Mouse (Mus musculus) forebrain, postnatal 0 days (tissue): ENCODE measurements around the gene Hspa14. TPM values are rescaled to one million over a fixed set of nuclear protein-coding genes. Genes with fewer than 3 reads are reported as not detected.

Experiments used
- ATAC-seq: fragments of 200-750 bp; cut with Nextera tagmentation; 2 replicates; pipeline ENCODE4 v1.8.0; 2017; ENCODE audit warnings: mild to moderate bottlenecking, moderate library complexity
- DNase-seq: peaks from one replicate; pipeline ENCODE4 v3.0.0-alpha.2; 2015
- H3K27ac ChIP-seq: fragments of 300-500 bp; sonication (generic); 2 replicates; pipeline ENCODE4 v1.5.1; 2014; ENCODE audit warnings: low read depth, mild to moderate bottlenecking, antibody characterized with exemption, low read length, moderate library complexity, mixed read lengths
- H3K27me3 ChIP-seq: fragments of 300-500 bp; sonication (generic); 2 replicates; pipeline ENCODE4 v1.6.1; 2014; ENCODE audit warnings: mild to moderate bottlenecking, low read length, mixed read lengths; ENCODE audit not compliant: insufficient read depth
- H3K36me3 ChIP-seq: fragments of 300-500 bp; sonication (generic); 2 replicates; pipeline ENCODE4 v1.6.1; 2014; ENCODE audit warnings: mild to moderate bottlenecking, moderate library complexity; ENCODE audit not compliant: insufficient read depth
- H3K4me1 ChIP-seq: fragments of 300-500 bp; sonication (generic); 2 replicates; pipeline ENCODE4 v1.6.1; 2014; ENCODE audit warnings: antibody characterized with exemption; ENCODE audit not compliant: insufficient read depth
- H3K4me2 ChIP-seq: fragments of 300-500 bp; sonication (generic); 2 replicates; pipeline ENCODE4 v1.6.1; 2014; ENCODE audit warnings: low read depth, mild to moderate bottlenecking, moderate library complexity
- H3K4me3 ChIP-seq: fragments of 300-500 bp; sonication (generic); 2 replicates; pipeline ENCODE4 v1.5.1; 2014; ENCODE audit warnings: low read depth, low read length, mixed read lengths
- H3K9ac ChIP-seq: fragments of 300-500 bp; sonication (generic); 2 replicates; pipeline ENCODE4 v1.6.1; 2014; ENCODE audit warnings: mild to moderate bottlenecking
- H3K9me3 ChIP-seq: fragments of 300-500 bp; sonication (generic); 2 replicates; pipeline ENCODE4 v1.6.1; 2016; ENCODE audit warnings: low read length
- CTCF ChIP-seq: sonication (generic); IDR thresholded peaks from 2 replicates; pipeline ENCODE4 v1.5.1; 2016; ENCODE audit warnings: antibody characterized with exemption, control low read depth, low read depth
- WGBS: fragments of 180-500 bp; shearing (Covaris S2); extraction: QIAGEN DNeasy Blood & Tissue Kit; methylation state at CpG from one replicate; pipeline ENCODE4 v1.1.7; 2014; 5-methylcytosine and 5-hydroxymethylcytosine counted together
- polyA plus RNA-seq: library from polyadenylated mRNA; unstranded; fragments of >200 nt; fragmentation: Nextera tagmentation; extraction: Ambion mirVana; gene quantifications from 2 replicates; pipeline ENCODE4 v1.2.1, GENCODE M21; 2015
- total RNA-seq: library from RNA; depleted of rRNA; stranded (reverse); fragments of >200 nt; gene quantifications from 2 replicates; pipeline ENCODE4 v1.2.3, GENCODE M21; 2014

Hspa14 gene
- total and polyA plus RNA-seq, 2 experiments from 2014 or later, result 50.9 to 63.1 TPM

DNA sequence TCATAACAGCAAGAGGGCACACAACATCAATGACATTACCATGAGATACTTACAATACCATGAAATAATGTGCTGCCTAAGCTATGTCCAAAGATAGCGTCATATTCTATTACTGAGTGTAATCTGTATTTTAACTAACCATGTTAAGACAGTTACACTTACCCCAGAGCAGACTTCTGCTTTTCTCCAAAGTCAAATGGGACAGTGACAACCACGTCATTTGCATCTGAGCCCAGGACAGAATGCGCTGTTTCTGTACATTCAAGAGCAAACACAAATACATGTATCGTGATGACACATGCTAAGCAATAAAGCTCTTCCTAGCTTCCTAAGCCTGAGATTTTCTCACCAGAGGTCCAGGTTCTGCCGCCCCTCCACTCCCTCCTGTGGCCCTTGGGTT, 11.7 kb downstream of the Hspa14 start:
- Histone ChIP-seq H3K27me3 (no peaks in the 10 kb centered on the region), H3K4me2 (no peak overlapping the region), H3K9me3 (no peaks in the 10 kb centered on the region), H3K9ac (no peak overlapping the region), H3K4me1 (no peaks in the 10 kb centered on the region), H3K27ac (no peak overlapping the region), H3K36me3 (peaks cover 50% of the 10 kb centered on the region), H3K4me3 (no peak overlapping the region)
- ATAC-seq (no peak), DNase-seq (no peak)
- 98% methylated on average over 5 of the region's 5 CpGs for WGBS
- no peak for TF ChIP-seq CTCF

DNA sequence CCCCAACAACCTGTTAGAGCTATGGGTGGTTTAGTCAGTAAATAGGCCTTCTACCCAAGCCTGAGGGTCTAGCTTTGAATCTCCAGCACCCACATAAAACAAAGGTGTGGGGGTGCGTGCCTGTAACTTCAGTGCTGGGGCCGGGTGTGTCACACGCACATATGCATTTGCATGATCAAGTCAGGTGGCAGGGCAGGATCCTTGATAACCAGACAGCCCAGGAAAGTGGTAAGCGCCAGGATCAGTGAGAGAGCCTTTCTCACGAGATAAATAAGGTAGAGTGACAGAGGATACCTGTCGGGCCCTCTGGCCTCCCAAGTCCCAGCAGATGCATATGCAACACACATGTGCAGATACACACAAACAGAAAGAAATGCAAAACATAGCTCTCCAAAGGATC, 13.1 kb downstream of the Hspa14 start:
- ATAC-seq (no peak), DNase-seq (no peak)
- no peaks in the 10 kb centered on the region for H3K27me3 ChIP-seq
- WGBS, result 96% methylated on average over 6 of the region's 6 CpGs
- H3K36me3 ChIP-seq, result peaks cover 55% of the 10 kb centered on the region
- no peak overlapping the region for H3K9ac ChIP-seq
- no peak overlapping the region for H3K4me3 ChIP-seq
- no peaks in the 10 kb centered on the region for H3K9me3 ChIP-seq
- TF ChIP-seq CTCF, result no peak
- no peaks in the 10 kb centered on the region for H3K4me1 ChIP-seq
- no peak overlapping the region for H3K4me2 ChIP-seq
- no peak overlapping the region for H3K27ac ChIP-seq

DNA sequence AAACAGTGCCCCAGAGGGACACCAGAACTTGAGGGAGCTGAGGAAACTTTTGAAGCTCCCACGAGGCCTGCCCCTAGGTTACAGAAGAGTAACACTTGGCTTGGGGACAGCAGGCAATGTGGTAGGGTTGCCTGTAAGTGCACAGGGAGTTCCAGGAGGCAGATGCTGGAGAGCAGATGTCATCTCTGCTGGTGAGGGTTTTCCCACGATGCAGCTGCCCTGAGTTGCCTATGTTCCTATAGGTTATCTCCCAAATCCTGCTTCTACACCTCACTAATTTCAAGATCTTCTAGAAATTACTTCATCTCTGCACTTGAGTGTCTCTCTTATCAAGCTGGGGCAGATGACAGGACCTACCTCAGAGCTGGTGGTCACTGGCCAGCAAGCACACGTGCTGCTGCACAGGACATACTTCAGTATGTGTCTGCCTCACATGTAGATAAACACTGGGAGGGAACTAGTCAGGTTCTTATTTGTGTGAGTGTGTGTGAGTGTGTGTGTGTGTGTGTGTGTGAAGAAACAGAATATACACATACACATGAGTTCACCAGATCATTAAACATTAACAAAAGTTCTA, 18.7 kb downstream of the Hspa14 start:
- no peaks in the 10 kb centered on the region for H3K9me3 ChIP-seq
- no peak for ATAC-seq
- H3K36me3 ChIP-seq, result peaks cover 49% of the 10 kb centered on the region
- H3K4me2 ChIP-seq, result no peak overlapping the region
- no peaks in the 10 kb centered on the region for H3K4me1 ChIP-seq
- H3K27ac ChIP-seq, result no peak overlapping the region
- H3K9ac ChIP-seq, result no peak overlapping the region
- no peak for TF ChIP-seq CTCF
- H3K27me3 ChIP-seq, result no peaks in the 10 kb centered on the region
- H3K4me3 ChIP-seq, result no peak overlapping the region
- DNase-seq, result no peak
- WGBS, result 90% methylated on average over 3 of the region's 3 CpGs

DNA sequence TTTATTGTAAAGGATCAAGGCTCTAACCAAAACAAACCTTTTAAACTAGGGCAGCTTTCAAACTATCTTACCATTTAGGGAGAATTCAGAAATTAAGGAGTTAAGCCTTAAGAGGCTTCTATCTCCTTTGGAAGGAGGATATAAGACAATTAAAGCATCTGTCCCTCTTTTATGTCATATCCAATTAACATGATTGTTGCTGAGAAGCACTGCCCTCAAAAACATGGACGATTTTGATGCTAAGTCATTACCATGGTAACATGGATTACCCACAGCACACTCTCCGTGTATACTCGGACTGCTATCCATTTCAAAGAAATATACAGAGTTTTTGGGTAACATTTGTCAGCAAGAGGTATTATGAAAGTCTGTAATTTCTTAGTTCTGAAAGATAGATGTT, 22.8 kb downstream of the Hspa14 start:
- H3K36me3 ChIP-seq, result peaks cover 22% of the 10 kb centered on the region
- no peaks in the 10 kb centered on the region for H3K27me3 ChIP-seq
- DNase-seq (no peak), ATAC-seq (no peak; the same call in 1 of the 2 replicates)
- no peaks in the 10 kb centered on the region for H3K9me3 ChIP-seq
- no peak overlapping the region for H3K9ac ChIP-seq
- 53% methylated on average over 3 of the region's 3 CpGs for WGBS
- H3K4me2 ChIP-seq, result no peak overlapping the region
- H3K4me3 ChIP-seq, result no peak overlapping the region
- TF ChIP-seq CTCF, result no peak
- no peak overlapping the region for H3K27ac ChIP-seq
- no peaks in the 10 kb centered on the region for H3K4me1 ChIP-seq

DNA sequence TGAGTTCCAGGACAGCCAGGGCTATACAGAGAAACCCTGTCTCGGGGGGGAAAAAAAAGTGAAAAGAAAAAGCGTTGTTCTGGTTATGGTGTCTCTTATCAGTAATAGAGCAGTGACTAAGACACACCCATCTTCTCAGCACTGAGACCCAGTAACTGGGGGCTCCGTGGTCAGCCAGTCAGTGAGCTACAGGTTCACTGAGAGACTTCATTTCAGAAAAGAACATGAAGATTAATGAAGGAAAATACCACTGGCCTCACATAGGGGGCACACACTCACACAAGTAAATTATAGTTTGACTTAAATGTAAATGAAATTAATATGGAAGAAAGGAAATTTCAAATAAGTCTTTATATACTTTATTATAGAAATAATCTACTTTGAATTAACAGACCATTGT, 32.4 kb downstream of the Hspa14 start:
- Histone ChIP-seq H3K4me3 (no peak overlapping the region), H3K4me1 (no peaks in the 10 kb centered on the region; the same call in 1 of the 2 replicates), H3K9me3 (no peaks in the 10 kb centered on the region), H3K9ac (no peak overlapping the region), H3K27me3 (no peaks in the 10 kb centered on the region), H3K4me2 (no peak overlapping the region), H3K36me3 (no peaks in the 10 kb centered on the region), H3K27ac (no peak overlapping the region)
- 92% methylated on average over 3 of the region's 3 CpGs for WGBS
- DNase-seq (no peak), ATAC-seq (no peak)
- no peak for TF ChIP-seq CTCF

DNA sequence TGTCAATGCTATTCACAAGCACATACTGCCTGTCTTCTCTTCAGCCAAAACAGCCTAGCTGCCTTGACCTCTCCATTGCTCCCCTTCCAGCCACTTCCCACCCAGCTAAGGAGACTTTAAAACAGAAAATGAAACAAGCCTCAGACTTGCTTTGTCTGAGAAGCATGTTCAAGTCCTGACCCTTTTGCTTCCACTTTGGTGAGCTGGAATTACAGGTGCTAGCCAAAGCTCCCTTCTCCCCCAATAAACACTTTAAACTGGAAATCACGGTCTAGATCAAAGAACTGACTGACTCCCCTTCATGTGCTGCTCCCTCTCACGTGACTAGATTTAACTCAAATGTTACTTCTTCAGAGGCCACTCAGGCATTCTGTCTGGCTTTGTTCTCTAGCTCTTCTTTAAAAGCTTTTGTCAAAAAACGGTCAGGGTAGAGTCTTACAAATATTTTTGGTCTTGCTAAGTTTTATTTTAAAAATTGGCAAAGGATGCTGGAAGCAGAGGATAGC, 36.8 kb downstream of the Hspa14 start:
- Histone ChIP-seq H3K4me1 (peaks cover 5% of the 10 kb centered on the region; the same call in 1 of the 2 replicates), H3K4me3 (no peak overlapping the region), H3K27me3 (no peaks in the 10 kb centered on the region), H3K36me3 (no peaks in the 10 kb centered on the region), H3K27ac (0 out of 2 replicates have a peak overlapping the region, but pooled peaks have one; percentile 84), H3K9me3 (no peaks in the 10 kb centered on the region), H3K4me2 (peak overlapping the region; percentile 53), H3K9ac (no peak overlapping the region)
- ATAC-seq, result no peak
- WGBS, result 50% methylated on average over 3 of the region's 3 CpGs
- TF ChIP-seq CTCF, result no peak
- DNase-seq, result no peak

DNA sequence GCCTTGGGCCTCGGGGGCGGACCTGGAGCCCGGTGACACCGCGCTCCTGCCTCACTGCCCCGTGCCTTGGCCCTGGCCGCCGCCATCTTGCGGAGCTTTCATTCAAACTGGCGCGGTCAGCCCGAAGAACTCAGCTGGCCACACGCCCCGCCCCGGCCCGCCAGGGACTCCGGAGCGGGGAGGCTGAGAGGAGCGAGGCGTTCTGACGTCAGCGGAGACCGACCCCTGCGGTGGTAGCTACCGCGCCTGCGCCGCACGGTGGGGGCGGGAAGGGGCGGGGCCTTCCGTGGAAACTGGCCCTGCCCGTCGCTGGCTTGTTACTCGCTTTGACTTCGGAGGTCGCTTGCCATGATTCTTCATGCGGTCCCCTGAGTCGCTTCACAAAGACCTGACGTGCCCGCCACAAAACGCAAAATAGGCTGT, 37.7 kb downstream of the Hspa14 start, which contains the start of gene Suv39h2:
TSS of gene Suv39h2 (minus strand) at position 171 of the 423 bp plus-strand sequence.
- H3K4me2 ChIP-seq, result peak within 1 kb of the TSS; percentile 53
- whole genome bisulfite sequencing, result under 1% methylated on average over 38 of the region's 42 CpGs
- no peaks in the 10 kb centered on the region for H3K27me3 ChIP-seq
- no peaks in the 10 kb centered on the region for H3K36me3 ChIP-seq
- DNase-seq (peak; percentile 97), ATAC-seq (peak; percentile 96)
- H3K9me3 ChIP-seq, result no peaks in the 10 kb centered on the region
- 0 out of 2 replicates have a peak, but pooled peaks have one; percentile 5 for TF ChIP-seq CTCF
- H3K9ac ChIP-seq, result peak within 1 kb of the TSS; percentile 56
- H3K4me3 ChIP-seq, result peak within 1 kb of the TSS; percentile 94
- H3K4me1 ChIP-seq, result peaks cover 5% of the 10 kb centered on the region; the same call in 1 of the 2 replicates
- peak within 1 kb of the TSS; percentile 84 for H3K27ac ChIP-seq
